Mouse (Mus musculus): Measurements from ENCODE around the gene Gm20489.

Gene Gm20489

DNA sequence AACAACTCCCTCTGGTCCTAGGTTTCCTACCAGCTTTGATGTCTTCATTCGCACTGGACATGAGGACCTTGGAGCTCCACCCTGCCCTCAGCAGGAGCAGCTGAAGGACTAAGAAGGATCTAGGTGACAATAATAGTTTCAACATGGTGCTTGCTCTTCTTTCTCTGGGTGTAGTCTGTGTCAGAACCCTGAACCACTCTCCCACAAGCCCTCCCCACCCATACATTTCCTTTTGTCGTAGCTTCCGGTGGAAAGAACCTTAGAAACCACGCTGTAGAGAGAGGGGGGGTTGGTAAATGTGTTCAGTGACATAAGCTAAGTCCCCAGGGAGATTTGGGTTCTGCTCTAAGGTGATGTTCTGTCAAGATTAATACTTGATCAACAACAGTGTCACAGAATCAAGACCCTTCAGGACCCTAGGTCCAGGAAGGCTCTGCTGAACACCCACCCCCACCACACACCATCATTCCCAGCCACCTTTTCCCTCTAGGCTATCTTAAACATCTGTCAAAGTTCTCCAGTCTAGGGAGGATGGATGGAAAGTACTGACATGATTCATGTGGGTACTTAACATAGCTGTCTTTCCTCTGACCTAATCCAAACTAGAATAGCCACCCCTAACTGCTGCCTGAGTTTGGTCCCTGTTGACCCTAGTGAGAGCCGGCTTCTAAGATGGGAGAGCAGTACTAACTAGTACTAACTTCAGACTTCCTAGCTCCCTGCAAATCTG, 633 bp downstream of the Gm20489 start, which contains the start of gene Il2rg:
TSS of gene Il2rg (minus strand) at position 231 of the 730 bp plus-strand sequence.
- in situ Hi-C loops (cut with MboI; ENCODE audit: low pct_unique_long_range_greater_than_20kb in 1 of 2, low sequenced_read_pairs in 2 of 2, unreplicated experiment in 1 of 2) = no loop called here

DNA sequence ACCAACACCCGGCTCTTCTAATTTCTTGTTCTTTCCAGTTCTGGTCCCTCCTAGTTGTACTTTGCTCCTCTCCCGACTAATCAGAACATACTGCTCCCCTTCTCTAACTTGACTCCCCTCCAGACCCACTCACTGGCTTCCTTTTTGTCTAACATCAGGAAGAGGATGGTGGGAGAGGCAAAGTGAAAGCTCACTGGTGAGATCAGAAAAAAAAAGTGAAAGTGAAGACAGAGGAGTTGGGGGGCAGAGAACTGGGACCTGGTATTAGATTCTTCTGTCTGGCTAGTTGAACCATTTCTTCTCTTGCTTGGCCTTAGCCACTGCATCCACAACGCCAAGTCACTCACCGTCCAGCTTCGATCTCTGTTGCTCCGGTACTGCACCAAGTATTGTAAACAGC, 2.2 kb downstream of the Gm20489 start:
- in situ Hi-C loops (cut with MboI; ENCODE audit: low pct_unique_long_range_greater_than_20kb in 1 of 2, low sequenced_read_pairs in 2 of 2, unreplicated experiment in 1 of 2) = no loop called here

GRCm38 (mm10) chrX:101263892-101264291, 4.9 kb downstream of the Gm20489 start, which contains the start of gene Gm614:
Gene Gm614 (minus strand): TSS chrX:101263992.
- in situ Hi-C loops (cut with MboI; ENCODE audit: low pct_unique_long_range_greater_than_20kb in 1 of 2, low sequenced_read_pairs in 2 of 2, unreplicated experiment in 1 of 2) = no loop called here

- in situ Hi-C loops (cut with MboI; ENCODE audit: low pct_unique_long_range_greater_than_20kb in 1 of 2, low sequenced_read_pairs in 2 of 2, unreplicated experiment in 1 of 2) = no loop called here
These were observed 8.1 kb downstream of the Gm20489 start for GRCm38 (mm10) chrX:101260441-101261325.

DNA sequence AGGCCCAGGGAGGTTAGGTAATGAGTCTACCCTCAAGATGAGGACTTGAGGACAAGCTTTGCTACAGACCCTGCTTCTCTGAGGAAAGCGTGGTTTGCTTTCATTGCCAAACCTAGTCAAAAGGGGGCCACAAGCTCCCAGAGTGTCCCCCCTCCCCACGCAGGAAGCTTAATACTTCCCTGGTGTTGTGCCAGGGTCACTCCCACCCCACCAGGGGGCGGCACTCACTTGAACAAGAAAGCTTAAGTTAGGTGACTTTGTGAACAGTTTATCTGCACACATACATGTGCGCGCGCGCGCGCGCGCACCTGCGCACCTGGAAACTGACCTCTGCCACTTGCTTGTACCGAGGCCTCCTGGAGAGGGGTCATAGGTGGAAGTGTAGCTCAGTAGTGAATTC, 12.2 kb downstream of the Gm20489 start:
- in situ Hi-C loops (cut with MboI; ENCODE audit: low pct_unique_long_range_greater_than_20kb in 1 of 2, low sequenced_read_pairs in 2 of 2, unreplicated experiment in 1 of 2) = no loop called here

GRCm38 (mm10) chrX:101254740-101255139, 14.1 kb downstream of the Gm20489 start:
- in situ Hi-C loops (cut with MboI; ENCODE audit: low pct_unique_long_range_greater_than_20kb in 1 of 2, low sequenced_read_pairs in 2 of 2, unreplicated experiment in 1 of 2) = no loop called here

DNA sequence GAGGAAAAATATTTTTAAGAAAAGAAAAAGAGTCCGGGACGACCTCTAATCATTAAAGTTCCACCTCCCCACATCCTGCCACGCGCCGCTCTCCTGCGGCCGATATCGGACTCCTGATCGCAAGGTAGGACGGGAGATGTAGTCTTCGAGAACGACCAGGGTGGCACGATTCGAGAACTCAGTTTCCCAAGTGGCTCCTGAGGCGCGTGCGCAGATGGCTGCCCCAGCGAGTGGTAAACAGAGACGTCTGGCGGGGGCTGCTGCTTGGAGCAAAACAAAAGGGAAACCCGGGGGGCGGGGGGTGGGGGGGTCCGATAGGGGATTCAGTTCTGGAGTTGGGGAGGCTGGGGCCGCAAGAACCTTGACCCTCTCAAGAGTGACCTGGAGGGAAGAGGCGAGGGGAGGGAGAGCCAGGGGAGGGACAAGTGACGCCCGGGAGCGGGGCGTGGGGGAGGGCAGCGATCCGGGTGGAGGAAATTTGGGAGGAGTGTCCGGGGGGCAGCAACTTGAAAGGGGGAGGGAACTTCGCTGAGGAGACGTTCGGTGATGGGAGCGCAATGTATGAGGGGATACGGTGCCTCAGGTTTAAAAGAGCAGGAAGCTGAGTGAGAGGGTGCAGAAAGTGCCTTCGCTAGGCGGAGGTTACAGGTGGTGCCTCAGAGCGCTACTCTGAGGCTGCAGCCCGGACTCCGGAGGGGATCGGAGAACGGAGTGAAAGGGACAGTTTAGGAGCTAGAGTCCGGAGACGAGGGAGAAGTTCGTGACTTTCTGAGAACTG, 14.7 kb downstream of the Gm20489 start, which contains the start of gene Foxo4:
TSS of gene Foxo4 (plus strand) at position 577 of the 778 bp plus-strand sequence.
- in situ Hi-C loops (cut with MboI; ENCODE audit: low pct_unique_long_range_greater_than_20kb in 1 of 2, low sequenced_read_pairs in 2 of 2, unreplicated experiment in 1 of 2) = no loop called here

DNA sequence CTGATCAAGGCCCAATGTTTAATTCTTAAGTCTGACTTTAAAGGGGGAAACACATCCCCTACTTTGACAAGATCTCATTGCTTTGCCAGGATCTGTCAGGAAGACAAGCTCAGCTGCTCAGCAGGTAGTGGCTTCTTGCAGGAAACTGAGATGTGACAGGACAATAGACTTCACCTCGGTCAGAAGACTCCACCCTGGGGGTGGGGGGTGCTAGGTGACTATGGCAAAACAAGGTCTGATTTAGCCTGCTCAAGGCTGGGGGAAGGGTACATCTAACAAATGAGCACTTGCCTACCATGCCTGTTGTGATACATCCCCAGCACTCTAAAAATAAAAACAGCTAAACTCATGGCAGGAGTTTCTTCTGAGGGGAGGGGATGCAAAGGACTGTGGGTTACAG, 23.8 kb downstream of the Gm20489 start:
- in situ Hi-C loops (cut with MboI; ENCODE audit: low pct_unique_long_range_greater_than_20kb in 1 of 2, low sequenced_read_pairs in 2 of 2, unreplicated experiment in 1 of 2) = no loop called here

- in situ Hi-C loops (cut with MboI; ENCODE audit: low pct_unique_long_range_greater_than_20kb in 1 of 2, low sequenced_read_pairs in 2 of 2, unreplicated experiment in 1 of 2) = no loop called here
These were observed 46.0 kb downstream of the Gm20489 start for GRCm38 (mm10) chrX:101222796-101223162.

GRCm38 (mm10) chrX:101221834-101222795, 46.7 kb downstream of the Gm20489 start, which contains the start of gene Snx12:
Gene Snx12 (minus strand): TSS chrX:101222563.
- in situ Hi-C loops (cut with MboI; ENCODE audit: low pct_unique_long_range_greater_than_20kb in 1 of 2, low sequenced_read_pairs in 2 of 2, unreplicated experiment in 1 of 2) = no loop called here

All from mouse embryonic stem cell (cell line).